ENCODE assay signal across 18 mouse cellular contexts in genomic region chr11:10309023-10309720, GRCm38 (mm10).
DNase-seq lines count a peak whose midpoint lies in the region; ATAC-seq and TF ChIP-seq lines count a peak whose summit lies in the region.
"Had no signal": no experiment of that assay in that cellular context is flagged by ENCODE, and none has a peak within 500 bp of the region (broad histone marks: within the 10 kb centered on the region; RNA-seq: fewer than 3 reads in every experiment).

No protein-coding gene starts in this region.

- no peak for TF ChIP-seq EP300 in stomach, postnatal 0 days (optimal IDR thresholded peaks at IDR 0.05)

- 65% methylated on average over 5 of the region's 5 CpGs for WGBS in limb, embryonic 14.5 days
- 86% methylated on average over 5 of the region's 5 CpGs for WGBS in limb, embryonic 10.5 days
- WGBS in stomach, postnatal 0 days = 68% methylated on average over 5 of the region's 5 CpGs

- no peaks in the 10 kb centered on the region for H3K36me3 ChIP-seq in limb, embryonic 14.5 days (ENCODE audit: control insufficient read depth, insufficient read depth, low read length)
- no peaks in the 10 kb centered on the region for H3K36me3 ChIP-seq in limb, embryonic 10.5 days
- H3K36me3 ChIP-seq in stomach, postnatal 0 days (ENCODE audit: control insufficient read depth, insufficient read depth, low read length) = no peaks in the 10 kb centered on the region
- H3K36me3 ChIP-seq: forebrain, embryonic 15.5 days; heart, embryonic 10.5 days; hindbrain, embryonic 12.5 days had no signal

- no peak overlapping the region for H3K27ac ChIP-seq in limb, embryonic 14.5 days (replicated peaks; ENCODE audit: low read depth, low read length)
- H3K27ac ChIP-seq in limb, embryonic 10.5 days = no peak overlapping the region
- no peak overlapping the region for H3K27ac ChIP-seq in stomach, postnatal 0 days (replicated peaks)
- H3K27ac ChIP-seq: forebrain, embryonic 15.5 days; heart, embryonic 10.5 days; hindbrain, embryonic 12.5 days had no signal

- DNase-seq in limb, embryonic 14.5 days (ENCODE audit: low spot score) = peak; percentile 9
- no peak for DNase-seq in limb, embryonic 10.5 days (ENCODE audit: low spot score)
- DNase-seq in urinary bladder, postnatal 10 days (ENCODE audit: low spot score) = no peak
- DNase-seq in stomach, postnatal 0 days (ENCODE audit: low spot score) = no peak
- DNase-seq: adrenal gland, adult 2 months; adrenal gland, postnatal 25 days; cerebellum, adult 18-20 months; cerebellum, adult 9-11 months; cerebellum, postnatal 36 days; gastrocnemius, postnatal 36 days; heart, adult 18-20 months; heart, postnatal 10 days; heart, postnatal 4 days had no signal

- H3K4me2 ChIP-seq in limb, embryonic 14.5 days (replicated peaks; ENCODE audit: low read depth, low read length, severe bottlenecking) = no peak overlapping the region
- H3K4me2 ChIP-seq in stomach, postnatal 0 days (replicated peaks; ENCODE audit: low read depth) = no peak overlapping the region
- H3K4me2 ChIP-seq: forebrain, embryonic 15.5 days; hindbrain, embryonic 12.5 days had no signal

- H3K4me3 ChIP-seq in limb, embryonic 14.5 days (replicated peaks; ENCODE audit: low read length) = no peak overlapping the region
- H3K4me3 ChIP-seq in limb, embryonic 10.5 days = no peak overlapping the region
- H3K4me3 ChIP-seq in stomach, postnatal 0 days (ENCODE audit: low read depth, low read length) = no peak overlapping the region
- H3K4me3 ChIP-seq: forebrain, embryonic 15.5 days; heart, embryonic 10.5 days; hindbrain, embryonic 12.5 days had no signal

- ATAC-seq in limb, embryonic 14.5 days (ENCODE audit: low FRiP score, low read depth) = no peak
- peak; percentile 45; the same call in 1 of the 2 replicates for ATAC-seq in common myeloid progenitor, adult 5-6 weeks (replicated peaks; ENCODE audit: low read depth, poor library complexity, severe bottlenecking)
- ATAC-seq in megakaryocyte progenitor cell, adult 5-6 weeks (replicated peaks; ENCODE audit: poor library complexity) = peak; percentile 42
- ATAC-seq in stomach, postnatal 0 days (ENCODE audit: low FRiP score, low TSS enrichment) = no peak
- ATAC-seq: forebrain, embryonic 15.5 days had no signal

- no peak overlapping the region for H3K9ac ChIP-seq in limb, embryonic 14.5 days (ENCODE audit: low read depth, low read length, severe bottlenecking)
- no peak overlapping the region for H3K9ac ChIP-seq in stomach, postnatal 0 days (ENCODE audit: low read length)
- H3K9ac ChIP-seq: forebrain, embryonic 15.5 days; hindbrain, embryonic 12.5 days had no signal

- no peak for TF ChIP-seq CTCF in stomach, postnatal 0 days (IDR thresholded peaks at IDR 0.05; ENCODE audit: low read depth)

- H3K9me3 ChIP-seq in limb, embryonic 14.5 days (ENCODE audit: control insufficient read depth, low read length) = no peaks in the 10 kb centered on the region
- H3K9me3 ChIP-seq in limb, embryonic 10.5 days (replicated peaks) = no peaks in the 10 kb centered on the region
- no peaks in the 10 kb centered on the region for H3K9me3 ChIP-seq in stomach, postnatal 0 days (ENCODE audit: control insufficient read depth, low read length)
- H3K9me3 ChIP-seq: forebrain, embryonic 15.5 days; heart, embryonic 10.5 days; hindbrain, embryonic 12.5 days had no signal

- no peaks in the 10 kb centered on the region for H3K4me1 ChIP-seq in limb, embryonic 14.5 days (ENCODE audit: control insufficient read depth, insufficient read depth, low read length)
- no peaks in the 10 kb centered on the region for H3K4me1 ChIP-seq in limb, embryonic 10.5 days
- H3K4me1 ChIP-seq in stomach, postnatal 0 days (replicated peaks; ENCODE audit: control insufficient read depth, insufficient read depth) = no peaks in the 10 kb centered on the region
- H3K4me1 ChIP-seq: forebrain, embryonic 15.5 days; heart, embryonic 10.5 days; hindbrain, embryonic 12.5 days had no signal

- no peaks in the 10 kb centered on the region for H3K27me3 ChIP-seq in limb, embryonic 14.5 days (ENCODE audit: control insufficient read depth, insufficient read depth, low read length)
- H3K27me3 ChIP-seq in limb, embryonic 10.5 days (ENCODE audit: low read depth, poor library complexity, severe bottlenecking) = no peaks in the 10 kb centered on the region
- no peaks in the 10 kb centered on the region for H3K27me3 ChIP-seq in stomach, postnatal 0 days (ENCODE audit: control insufficient read depth, insufficient read depth, low read length)
- H3K27me3 ChIP-seq: forebrain, embryonic 15.5 days; hindbrain, embryonic 12.5 days had no signal

- TF ChIP-seq POLR2A in limb, embryonic 14.5 days (IDR thresholded peaks at IDR 0.05; ENCODE audit: borderline replicate concordance, extremely low read depth, insufficient read depth, insufficient read length) = no peak

Comparison
In these comparisons a context has a peak if more than half of its experiments do, and no peak if none do; other contexts are left out.
1. ATAC-seq: peak in common myeloid progenitor, adult 5-6 weeks (single experiment) and megakaryocyte progenitor cell, adult 5-6 weeks (single experiment); none in limb, embryonic 14.5 days (single experiment) and stomach, postnatal 0 days (single experiment).